Mouse (Mus musculus) MEL (cell line): Measurements from ENCODE around the gene Fkbp5. TPM values are rescaled to one million over a fixed set of nuclear protein-coding genes. Genes with fewer than 3 reads are reported as not detected.
"Not testable (repeated sequence)": the region's sequence is repeated elsewhere in the genome, so short reads cannot be mapped to it uniquely, and the experiment has no call there.

Source experiments
- DNase-seq: peaks from one replicate; pipeline ENCODE4 v3.0.0; 2011; ENCODE audit warnings: low read depth, low spot score
- H3K27ac ChIP-seq: 2 replicates; pipeline ENCODE4 v1.5.1; 2012; ENCODE audit warnings: low read depth, mild to moderate bottlenecking, control low read depth, low read length, moderate library complexity; ENCODE audit not compliant: control insufficient read depth
- H3K27me3 ChIP-seq, 2 experiments: fragments of 150-350 bp in 1 of 2; sonication (generic) in 1 of 2; 2 replicates each; pipeline ENCODE4 v1.6.1; 2012; ENCODE audit warnings: low read length in 2 of 2, mild to moderate bottlenecking in 2 of 2, improper control_type of control experiment in 1 of 2, moderate library complexity in 1 of 2; ENCODE audit not compliant: insufficient read depth in 2 of 2, control insufficient read depth in 1 of 2
- H3K36me3 ChIP-seq, 2 experiments: 2 replicates each; pipeline ENCODE4 v1.6.1; 2012 to 2014; ENCODE audit warnings: low read length in 2 of 2, improper control_type of control experiment in 1 of 2, inconsistent platforms in 1 of 2, mild to moderate bottlenecking in 1 of 2; ENCODE audit not compliant: insufficient read depth in 2 of 2, control insufficient read depth in 1 of 2
- H3K4me1 ChIP-seq, 2 experiments: fragments of 150-350 bp in 1 of 2; sonication (generic) in 1 of 2; 2 replicates each; pipeline ENCODE4 v1.6.1; 2012; ENCODE audit warnings: low read length in 2 of 2, improper control_type of control experiment in 1 of 2, mild to moderate bottlenecking in 1 of 2; ENCODE audit not compliant: insufficient read depth in 2 of 2, control insufficient read depth in 1 of 2
- H3K4me3 ChIP-seq, 2 experiments: fragments of 150-350 bp in 1 of 2; sonication (generic) in 1 of 2; 2 replicates each; pipeline ENCODE4 v1.5.1; 2012; ENCODE audit warnings: low read depth in 2 of 2, low read length in 2 of 2, mild to moderate bottlenecking in 2 of 2, moderate library complexity in 2 of 2, control low read depth in 1 of 2, improper control_type of control experiment in 1 of 2; ENCODE audit not compliant: control insufficient read depth in 1 of 2, insufficient read depth in 1 of 2
- H3K79me2 ChIP-seq: 2 replicates; pipeline ENCODE4 v1.6.1; 2012; ENCODE audit warnings: mild to moderate bottlenecking, low read length, moderate library complexity; ENCODE audit not compliant: control insufficient read depth, poor library complexity, insufficient read depth
- H3K9ac ChIP-seq: 2 replicates; pipeline ENCODE4 v1.6.1; 2012; ENCODE audit warnings: low read depth, mild to moderate bottlenecking, control low read depth, low read length, moderate library complexity; ENCODE audit not compliant: control insufficient read depth, poor library complexity, severe bottlenecking
- H3K9me3 ChIP-seq: fragments of 150-350 bp; sonication (generic); replicated peaks from 2 replicates; pipeline ENCODE4 v1.6.1; 2012; ENCODE audit warnings: mild to moderate bottlenecking, low read length, improper control_type of control experiment, moderate library complexity; ENCODE audit not compliant: insufficient read depth
- BHLHE40 ChIP-seq: IDR thresholded peaks from 2 replicates; pipeline ENCODE4 v1.6.1; 2012; ENCODE audit warnings: low read depth, mild to moderate bottlenecking, inconsistent platforms, low read length, improper control_type of control experiment, borderline replicate concordance
- CTCF ChIP-seq, 3 experiments: IDR thresholded peaks in 2 of 3; conservative IDR thresholded peaks in 1 of 3; 2 replicates each; pipeline ENCODE4 v1.5.1; 2011 to 2012; ENCODE audit warnings: low read length in 3 of 3, low read depth in 2 of 3, mild to moderate bottlenecking in 2 of 3, improper control_type of control experiment in 1 of 3, inconsistent platforms in 1 of 3, mixed read lengths in 1 of 3, moderate library complexity in 1 of 3; ENCODE audit not compliant: control insufficient read depth in 1 of 3, insufficient read depth in 1 of 3, poor library complexity in 1 of 3, severe bottlenecking in 1 of 3
- GATA1 ChIP-seq: IDR thresholded peaks from 2 replicates; pipeline ENCODE4 v1.6.1; 2011; ENCODE audit warnings: low read depth, low read length, improper control_type of control experiment
- KAT2A ChIP-seq: conservative IDR thresholded peaks from 2 replicates; pipeline ENCODE4 v1.6.1; 2012; ENCODE audit warnings: low read depth, low read length, improper control_type of control experiment, inconsistent platforms
- MAZ ChIP-seq: IDR thresholded peaks from 2 replicates; pipeline ENCODE4 v1.6.1; 2012; ENCODE audit warnings: low read depth, mild to moderate bottlenecking, inconsistent platforms, low read length, improper control_type of control experiment
- POLR2AphosphoS2 ChIP-seq: IDR thresholded peaks from 2 replicates; pipeline ENCODE4 v1.6.1; 2011; ENCODE audit warnings: low read length, improper control_type of control experiment
- RAD21 ChIP-seq: IDR thresholded peaks from 2 replicates; pipeline ENCODE4 v1.6.1; 2011; ENCODE audit warnings: mild to moderate bottlenecking, low read depth, low read length, improper control_type of control experiment
- RCOR1 ChIP-seq: IDR thresholded peaks from 2 replicates; pipeline ENCODE4 v1.6.1; 2012; ENCODE audit warnings: low read depth, mild to moderate bottlenecking, inconsistent platforms, low read length, improper control_type of control experiment
- SIN3A ChIP-seq: IDR thresholded peaks from 2 replicates; pipeline ENCODE4 v1.6.1; 2012; ENCODE audit warnings: low read length, improper control_type of control experiment, inconsistent platforms
- SMC3 ChIP-seq: IDR thresholded peaks from 2 replicates; pipeline ENCODE4 v1.6.1; 2011; ENCODE audit warnings: low read depth, low read length, improper control_type of control experiment
- UBTF ChIP-seq: IDR thresholded peaks from 2 replicates; pipeline ENCODE4 v1.6.1; 2012; ENCODE audit warnings: low read depth, mild to moderate bottlenecking, inconsistent platforms, low read length, improper control_type of control experiment, moderate library complexity, borderline replicate concordance; ENCODE audit not compliant: insufficient read depth
- USF1 ChIP-seq: IDR thresholded peaks from 2 replicates; pipeline ENCODE4 v1.6.1; 2014; ENCODE audit warnings: low read depth, mild to moderate bottlenecking, inconsistent platforms, low read length, improper control_type of control experiment, moderate library complexity
- ZC3H11A ChIP-seq: IDR thresholded peaks from 2 replicates; pipeline ENCODE4 v1.6.1; 2012; ENCODE audit warnings: low read depth, mild to moderate bottlenecking, inconsistent platforms, low read length, improper control_type of control experiment
- polyA plus RNA-seq, 2 experiments: library from polyadenylated mRNA; stranded (reverse) in 1 of 2; unstranded in 1 of 2; fragments of >175 nt in 1 of 2; fragments of >200 nt in 1 of 2; gene quantifications; 2 replicates each; pipeline versions ENCODE4 v1.2.1 to v1.2.4; 2012; ENCODE audit warnings: low replicate concordance in 2 of 2, low read depth in 1 of 2; ENCODE audit not compliant: insufficient read length in 2 of 2, insufficient read depth in 1 of 2, missing spikeins in 1 of 2
- total RNA-seq: library from RNA; depleted of rRNA; stranded (reverse); fragments of 300-350 nt; gene quantifications from 2 replicates; pipeline ENCODE4 v1.2.3, GENCODE M21; 2012

Gene Fkbp5
- total and polyA plus RNA-seq, 3 experiments, result 16.6 to 184 (median 44.3) TPM

GRCm38 (mm10) chr17:28556635-28557396 is 39.5 kb upstream of the Fkbp5 start (continued):
- TF ChIP-seq UBTF (no peak), RAD21 (no peak), POLR2AphosphoS2 (no peak)

GRCm38 (mm10) chr17:28554021-28554420 is 36.7 kb upstream of the Fkbp5 start:
- H3K27ac ChIP-seq, H3K36me3 ChIP-seq, H3K9ac ChIP-seq, H3K4me1 ChIP-seq, H3K4me3 ChIP-seq, H3K79me2 ChIP-seq, H3K9me3 ChIP-seq, DNase-seq, H3K27me3 ChIP-seq: not testable (repeated sequence)

GRCm38 (mm10) chr17:28553040-28553793 is 35.9 kb upstream of the Fkbp5 start:
- Histone ChIP-seq H3K4me1 (peaks cover 0 to 4% of the 10 kb centered on the region in 2 experiments; a peak in 2 of 4 replicates), H3K36me3 (no peaks in the 10 kb centered on the region; a peak in 1 of 4 replicates), H3K4me3 (no peak overlapping the region), H3K27ac (no peak overlapping the region), H3K9me3 (no peaks in the 10 kb centered on the region), H3K27me3 (peaks cover 0 to 5% of the 10 kb centered on the region in 2 experiments; a peak in 2 of 4 replicates), H3K9ac (no peak overlapping the region), H3K79me2 (no peaks in the 10 kb centered on the region)
- DNase-seq, result peak; percentile 75
- TF ChIP-seq MAZ, result peak; percentile 69; the same call in 1 of the 2 replicates
- TF ChIP-seq SMC3, result peak; percentile 72
- peak; percentile 52 for TF ChIP-seq BHLHE40
- peak; percentile 71 for TF ChIP-seq ZC3H11A
- 0 out of 2 replicates have a peak, but pooled peaks have one; percentile 19 for TF ChIP-seq USF1
- TF ChIP-seq RCOR1, result no peak
- no peak for TF ChIP-seq KAT2A
- peak; percentile 80 to 96 (median 92) for TF ChIP-seq CTCF (IDR thresholded peaks at IDR 0.05 in 2 of 3, conservative IDR thresholded peaks at IDR 0.05 in 1 of 3; ENCODE audit: control insufficient read depth in 1 of 3, insufficient read depth in 1 of 3, low read depth in 2 of 3, low read length in 3 of 3, poor library complexity in 1 of 3, severe bottlenecking in 1 of 3)
- no peak for TF ChIP-seq GATA1
- TF ChIP-seq SIN3A, result no peak
- peak; percentile 72 for TF ChIP-seq RAD21
